In the genomic region with DNA sequence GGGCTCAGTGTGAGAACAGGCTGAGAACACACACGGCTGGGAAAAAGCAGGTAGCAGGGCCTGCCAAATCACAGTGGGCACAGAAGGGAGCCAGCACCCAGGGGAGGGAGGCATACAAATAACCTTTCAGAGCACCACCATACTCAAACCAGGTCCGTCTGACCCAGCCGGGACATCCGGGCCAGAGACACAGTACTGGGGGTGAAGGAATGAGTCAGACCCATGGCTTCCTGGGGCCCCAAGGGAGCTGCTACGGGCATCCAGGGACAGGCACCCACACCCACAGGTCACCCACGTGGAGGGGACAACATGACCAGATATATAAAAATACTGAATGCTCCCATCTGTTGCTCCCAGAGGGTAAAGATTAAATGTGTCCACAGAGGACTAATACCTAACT, we compare ENCODE assay signal across 15 mouse cellular contexts. TPM values are rescaled to one million over a fixed set of nuclear protein-coding genes. Genes with fewer than 3 reads are reported as not detected.
DNase-seq lines count a peak whose midpoint lies in the region; ATAC-seq and TF ChIP-seq lines count a peak whose summit lies in the region.
"Had no signal": no experiment of that assay in that cellular context is flagged by ENCODE, and none has a peak within 500 bp of the region (broad histone marks: within the 10 kb centered on the region; RNA-seq: fewer than 3 reads in every experiment).

No protein-coding gene starts in this region.

- 45% methylated on average over 6 of the region's 6 CpGs for WGBS in heart, embryonic 16.5 days

- no peaks in the 10 kb centered on the region for H3K9me3 ChIP-seq in heart, embryonic 16.5 days (replicated peaks; ENCODE audit: control insufficient read depth, low read length)
- H3K9me3 ChIP-seq: embryonic facial prominence, embryonic 15.5 days; midbrain, embryonic 15.5 days had no signal

- no peak overlapping the region for H3ac ChIP-seq in C2C12 (ENCODE audit: control insufficient read depth, insufficient read length, low read depth)

- H3K79me3 ChIP-seq in C2C12 (ENCODE audit: low read depth): peaks cover 29% of the 10 kb centered on the region

- H3K27ac ChIP-seq in heart, embryonic 16.5 days (ENCODE audit: low read length): no peak overlapping the region
- H3K27ac ChIP-seq: embryonic facial prominence, embryonic 15.5 days; hindbrain, embryonic 14.5 days; layer of hippocampus, adult 2 months; midbrain, embryonic 15.5 days had no signal

- ATAC-seq in heart, embryonic 16.5 days (replicated peaks; ENCODE audit: extremely low read depth, insufficient read depth, low FRiP score): no peak
- ATAC-seq: midbrain, embryonic 15.5 days had no signal

- no peak overlapping the region for H3K4me2 ChIP-seq in heart, embryonic 16.5 days (ENCODE audit: low read depth, low read length)
- H3K4me2 ChIP-seq: embryonic facial prominence, embryonic 15.5 days; hindbrain, embryonic 14.5 days; midbrain, embryonic 15.5 days had no signal

- no peaks in the 10 kb centered on the region for H3K27me3 ChIP-seq in heart, embryonic 16.5 days (ENCODE audit: control insufficient read depth, insufficient read depth, low read length)
- H3K27me3 ChIP-seq in C2C12 (ENCODE audit: control insufficient read depth, insufficient read depth, insufficient read length): no peaks in the 10 kb centered on the region
- H3K27me3 ChIP-seq: embryonic facial prominence, embryonic 15.5 days; midbrain, embryonic 15.5 days had no signal

- H3K4me1 ChIP-seq in heart, embryonic 16.5 days (ENCODE audit: control insufficient read depth, insufficient read depth, low read length): peaks cover 20% of the 10 kb centered on the region

- peaks cover 73% of the 10 kb centered on the region for H3K79me2 ChIP-seq in C2C12 (ENCODE audit: control insufficient read depth, insufficient read depth)

- 0 out of 2 replicates have a peak overlapping the region, but pooled peaks have one; percentile 2 for H3K9ac ChIP-seq in heart, embryonic 16.5 days (ENCODE audit: low read length)
- H3K9ac ChIP-seq: embryonic facial prominence, embryonic 15.5 days; hindbrain, embryonic 14.5 days; midbrain, embryonic 15.5 days had no signal

- H3K4me3 ChIP-seq in heart, embryonic 16.5 days (ENCODE audit: low read length): no peak overlapping the region
- no peak overlapping the region for H3K4me3 ChIP-seq in C2C12 (ENCODE audit: insufficient read depth, poor library complexity, severe bottlenecking)
- H3K4me3 ChIP-seq: embryonic facial prominence, embryonic 15.5 days; layer of hippocampus, adult 2 months; midbrain, embryonic 15.5 days had no signal

- H3K36me3 ChIP-seq in heart, embryonic 16.5 days (ENCODE audit: control insufficient read depth, insufficient read depth): no peaks in the 10 kb centered on the region
- no peaks in the 10 kb centered on the region for H3K36me3 ChIP-seq in C2C12 (ENCODE audit: control insufficient read depth, insufficient read depth)
- H3K36me3 ChIP-seq: embryonic facial prominence, embryonic 15.5 days; midbrain, embryonic 15.5 days had no signal

- peak; percentile 58 for DNase-seq in cerebellum, adult 11-12 months
- DNase-seq in cerebellum, adult 11 months: no peak
- no peak for DNase-seq in heart, adult 8-10 months (ENCODE audit: low spot score)
- peak; percentile 75 for DNase-seq in induced T-regulatory cell, adult 2 months (ENCODE audit: low read depth)
- DNase-seq in thymus, postnatal 0 days (ENCODE audit: low spot score): no peak
- no peak for DNase-seq in layer of hippocampus, postnatal 25 days (ENCODE audit: extremely low spot score in 1 of 2, low spot score in 1 of 2)
- DNase-seq: lung, adult 2 months; spleen, adult 18-20 months; thymus, postnatal 14 days had no signal

- no peak for TF ChIP-seq CTCF in C2C12 (IDR thresholded peaks at IDR 0.05; ENCODE audit: control insufficient read depth, insufficient read depth, insufficient read length)

TF ChIP-seq in C2C12, 6 proteins besides CTCF, POLR2A, EP300 and RAD21:
- TF ChIP-seq CEBPB (IDR thresholded peaks at IDR 0.05; ENCODE audit: low read depth) (no peak), USF1 (IDR thresholded peaks at IDR 0.05; ENCODE audit: low read depth) (peak; percentile 12), MYOD1 (IDR thresholded peaks at IDR 0.05; ENCODE audit: control insufficient read depth, insufficient read length, low read depth) (no peak), MAX (IDR thresholded peaks at IDR 0.05) (peak; percentile 89)

RNA-seq across cellular contexts. Expression of a gene that starts 10.1 kb away (rescaled TPM):
- 20.0 and 24.7 TPM in 2 replicates for polyA plus RNA-seq in heart, embryonic 16.5 days (2015; fragmentation: Nextera tagmentation; extraction: Ambion mirVana)
- 10 to 100 TPM; 30.7 to 41.6 (median 35.2) TPM for total RNA-seq in heart, adult 8-10 months (2022)
- 18.8 TPM for polyA plus RNA-seq in C2C12 (2012; fragmentation: generic; extraction: Trizol)
- 40.6 and 40.8 TPM in 2 replicates for polyA plus RNA-seq in thymus, postnatal 0 days (2015; fragmentation: Nextera tagmentation; extraction: Ambion mirVana)
- total RNA-seq in layer of hippocampus, postnatal 25 days (2021): 10 to 100 TPM; 33.1 to 38.0 TPM

RNA-seq across cellular contexts. Expression of a gene that starts 50.4 kb away (rescaled TPM):
- polyA plus RNA-seq in heart, embryonic 16.5 days (2015; fragmentation: Nextera tagmentation; extraction: Ambion mirVana): 771 and 1,022 TPM in 2 replicates
- total RNA-seq in heart, adult 8-10 months (2022): 100 to 1,000 TPM; 188 to 354 (median 218) TPM
- 2.0 TPM for polyA plus RNA-seq in C2C12 (2012; fragmentation: generic; extraction: Trizol)
- 17.0 and 20.4 TPM in 2 replicates for polyA plus RNA-seq in thymus, postnatal 0 days (2015; fragmentation: Nextera tagmentation; extraction: Ambion mirVana)
- 1 to 10 TPM; 4.6 to 5.6 TPM for total RNA-seq in layer of hippocampus, postnatal 25 days (2021)

Comparison
In these comparisons a context has a peak if more than half of its experiments do, and no peak if none do; other contexts are left out.
1. DNase-seq: peak in cerebellum, adult 11-12 months (single experiment) and induced T-regulatory cell, adult 2 months (single experiment); none in cerebellum, adult 11 months (single experiment), heart, adult 8-10 months (single experiment), thymus, postnatal 0 days (single experiment) and layer of hippocampus, postnatal 25 days (0 of 2).
2. RNA of a gene that starts 50.4 kb away (polyA plus RNA-seq): 771 to 1,022 TPM in heart, embryonic 16.5 days; 17.0 to 20.4 TPM in thymus, postnatal 0 days and 2.0 TPM in C2C12 (single experiment); every median in the first group is over 10 times any median in the second.